Mouse (Mus musculus) spleen, adult 12 weeks (tissue): Measurements from ENCODE around the gene Cdc7.

ENCODE experiments used
- DNase-seq: peaks from one replicate; pipeline ENCODE4 v3.0.0; 2022; ENCODE audit warnings: low spot score

Cdc7 gene

GRCm38 (mm10) chr5:106991300-106991929, 27.3 kb downstream of the Cdc7 start:
- no peak for DNase-seq

GRCm38 (mm10) chr5:106994716-106995115, 30.6 kb downstream of the Cdc7 start:
- DNase-seq = no peak

- DNase-seq = no peak
These were observed 31.9 kb downstream of the Cdc7 start for GRCm38 (mm10) chr5:106995886-106996538.

- no peak for DNase-seq
These were observed 32.6 kb downstream of the Cdc7 start for GRCm38 (mm10) chr5:106996539-106997244.

- no peak for DNase-seq
These were observed 37.4 kb downstream of the Cdc7 start for GRCm38 (mm10) chr5:107001396-107002090.

GRCm38 (mm10) chr5:107002091-107002416, 37.9 kb downstream of the Cdc7 start:
- DNase-seq = no peak

GRCm38 (mm10) chr5:107009721-107010120, 45.6 kb downstream of the Cdc7 start:
- DNase-seq = no peak

- no peak for DNase-seq
These were observed 46.2 kb downstream of the Cdc7 start for GRCm38 (mm10) chr5:107010300-107010699.

GRCm38 (mm10) chr5:107011316-107012029, 47.4 kb downstream of the Cdc7 start:
- DNase-seq = no peak

- no peak for DNase-seq
These were observed 48.1 kb downstream of the Cdc7 start for GRCm38 (mm10) chr5:107012030-107012715.

- no peak for DNase-seq
These were observed 49.3 kb downstream of the Cdc7 start for GRCm38 (mm10) chr5:107013393-107013792.

- no peak for DNase-seq
These were observed 50.0 kb downstream of the Cdc7 start for GRCm38 (mm10) chr5:107014146-107014545.

- DNase-seq = no peak
These were observed 50.9 kb downstream of the Cdc7 start for GRCm38 (mm10) chr5:107015046-107015421.

- no peak for DNase-seq
These were observed 51.4 kb downstream of the Cdc7 start for GRCm38 (mm10) chr5:107015422-107016081.

- DNase-seq = no peak
These were observed 52.4 kb downstream of the Cdc7 start for GRCm38 (mm10) chr5:107016538-107016937.

GRCm38 (mm10) chr5:107017544-107017943, 53.4 kb downstream of the Cdc7 start:
- no peak for DNase-seq

- no peak for DNase-seq
These were observed 54.9 kb downstream of the Cdc7 start for GRCm38 (mm10) chr5:107019057-107019456.

GRCm38 (mm10) chr5:107019904-107020303, 55.8 kb downstream of the Cdc7 start:
- no peak for DNase-seq

GRCm38 (mm10) chr5:107020366-107020765, 56.2 kb downstream of the Cdc7 start:
- no peak for DNase-seq

GRCm38 (mm10) chr5:107021291-107022063, 57.4 kb downstream of the Cdc7 start:
- no peak for DNase-seq
